Mouse (Mus musculus) midbrain, embryonic 16.5 days (tissue): ENCODE measurements around the gene Olfr1012. TPM values are rescaled to one million over a fixed set of nuclear protein-coding genes. Genes with fewer than 3 reads are reported as not detected.
"Not testable (repeated sequence)": the region's sequence is repeated elsewhere in the genome, so short reads cannot be mapped to it uniquely, and the experiment has no call there.

Experiments used
- ATAC-seq: fragments of 200-750 bp; cut with Nextera tagmentation; 2 replicates; pipeline ENCODE4 v1.8.0; 2017; ENCODE audit warnings: moderate TSS enrichment
- H3K27ac ChIP-seq: fragments of 300-500 bp; sonication (generic); 2 replicates; pipeline ENCODE4 v1.5.1; 2014; ENCODE audit warnings: mild to moderate bottlenecking, low read length, mixed read lengths
- H3K27me3 ChIP-seq: fragments of 300-500 bp; sonication (generic); 2 replicates; pipeline ENCODE4 v1.6.1; 2014; ENCODE audit warnings: low read depth, low read length, mixed read lengths; ENCODE audit not compliant: control insufficient read depth, insufficient read depth
- H3K36me3 ChIP-seq: fragments of 300-500 bp; sonication (generic); 2 replicates; pipeline ENCODE4 v1.6.1; 2014; ENCODE audit warnings: mild to moderate bottlenecking, low read length, moderate library complexity, mixed read lengths; ENCODE audit not compliant: control insufficient read depth, insufficient read depth
- H3K4me1 ChIP-seq: fragments of 300-500 bp; sonication (generic); 2 replicates; pipeline ENCODE4 v1.6.1; 2014; ENCODE audit warnings: mild to moderate bottlenecking, low read length, mixed read lengths; ENCODE audit not compliant: control insufficient read depth, insufficient read depth
- H3K4me2 ChIP-seq: fragments of 300-500 bp; sonication (generic); 2 replicates; pipeline ENCODE4 v1.6.1; 2014; ENCODE audit warnings: mild to moderate bottlenecking, low read length, mixed read lengths
- H3K4me3 ChIP-seq: fragments of 300-500 bp; sonication (generic); 2 replicates; pipeline ENCODE4 v1.5.1; 2014; ENCODE audit warnings: low read depth, mild to moderate bottlenecking, low read length, moderate library complexity, mixed read lengths
- H3K9ac ChIP-seq: fragments of 300-500 bp; sonication (generic); 2 replicates; pipeline ENCODE4 v1.6.1; 2014; ENCODE audit warnings: low read depth, low read length, mixed read lengths
- H3K9me3 ChIP-seq: fragments of 300-500 bp; sonication (generic); replicated peaks from 2 replicates; pipeline ENCODE4 v1.6.1; 2014; ENCODE audit warnings: mild to moderate bottlenecking, low read length, mixed read lengths; ENCODE audit not compliant: control insufficient read depth, poor library complexity, severe bottlenecking
- WGBS: fragments of 180-500 bp; shearing (Covaris S2); extraction: QIAGEN DNeasy Blood & Tissue Kit; methylation state at CpG from one replicate; pipeline ENCODE4 v1.1.7; 2014; 5-methylcytosine and 5-hydroxymethylcytosine counted together
- polyA plus RNA-seq: library from polyadenylated mRNA; unstranded; fragments of >200 nt; fragmentation: Nextera tagmentation; extraction: Ambion mirVana; gene quantifications from 2 replicates; pipeline ENCODE4 v1.2.1, GENCODE M21; 2015

Olfr1012 gene
- polyA plus RNA-seq, 1 experiment from 2014 or later = not detected

GRCm38 (mm10) chr2:85715119-85715518, 47.4 kb downstream of the Olfr1012 start, which contains the start of gene Olfr1009:
Gene Olfr1009 (plus strand): TSS chr2:85715419.
- ATAC-seq = no peak
- Histone ChIP-seq H3K4me2 (no peak within 1 kb of the TSS), H3K36me3 (no peaks in the 10 kb centered on the region), H3K4me3 (no peak within 1 kb of the TSS), H3K9ac (no peak within 1 kb of the TSS), H3K27me3 (no peaks in the 10 kb centered on the region), H3K9me3 (peaks cover 3% of the 10 kb centered on the region; the same call in 1 of the 2 replicates), H3K27ac (no peak within 1 kb of the TSS), H3K4me1 (no peaks in the 10 kb centered on the region)
- 92% methylated on average over 1 of the region's 1 CpGs for WGBS

GRCm38 (mm10) chr2:85711159-85711558, 51.4 kb downstream of the Olfr1012 start:
- H3K27me3 ChIP-seq = no peaks in the 10 kb centered on the region
- H3K27ac ChIP-seq = no peak overlapping the region
- no peak for ATAC-seq
- no peak overlapping the region for H3K9ac ChIP-seq
- no peaks in the 10 kb centered on the region for H3K4me1 ChIP-seq
- H3K36me3 ChIP-seq = no peaks in the 10 kb centered on the region
- no peak overlapping the region for H3K4me2 ChIP-seq
- H3K4me3 ChIP-seq = no peak overlapping the region
- H3K9me3 ChIP-seq = no peaks in the 10 kb centered on the region
- 35% methylated on average over 1 of the region's 1 CpGs for WGBS

- not testable (repeated sequence) for ATAC-seq, H3K36me3 ChIP-seq
- 92% methylated on average over 2 of the region's 2 CpGs for WGBS
Measured at GRCm38 (mm10) chr2:85710680-85711079, 51.9 kb downstream of the Olfr1012 start.

More at GRCm38 (mm10) chr2:85710680-85711079, 51.9 kb downstream of the Olfr1012 start:
- not testable (repeated sequence) for H3K4me2 ChIP-seq, H3K4me3 ChIP-seq, H3K9me3 ChIP-seq, H3K27me3 ChIP-seq, H3K4me1 ChIP-seq, H3K27ac ChIP-seq, H3K9ac ChIP-seq

Other genes starting within 250 kb of the Olfr1012 start
- 0.26 and 0.28 TPM in 2 replicates for gene 4833423E24Rik, start 243.7 kb downstream of the Olfr1012 start, polyA plus RNA-seq
- gene Olfr996, start 183.6 kb downstream of the Olfr1012 start, polyA plus RNA-seq = not detected in 2 replicates
- not detected in 2 replicates for gene Olfr998, start 173.8 kb downstream of the Olfr1012 start, polyA plus RNA-seq
- gene Olfr1000, start 150.9 kb downstream of the Olfr1012 start, polyA plus RNA-seq = not detected in 2 replicates
- gene Olfr1002, start 112.1 kb downstream of the Olfr1012 start, polyA plus RNA-seq = not detected in 2 replicates
- gene Olfr154, start 98.3 kb downstream of the Olfr1012 start, polyA plus RNA-seq = not detected in 2 replicates
- gene Olfr1006, start 84.0 kb downstream of the Olfr1012 start, polyA plus RNA-seq = not detected in 2 replicates
- gene Olfr1008, start 73.3 kb downstream of the Olfr1012 start, polyA plus RNA-seq = not detected in 2 replicates
- gene Olfr1009, start 47.3 kb downstream of the Olfr1012 start, polyA plus RNA-seq = not detected in 2 replicates
- not detected in 2 replicates for gene Olfr1013, start 4.3 kb upstream of the Olfr1012 start, polyA plus RNA-seq
- gene Olfr1014, start 9.9 kb upstream of the Olfr1012 start, polyA plus RNA-seq = not detected in 2 replicates
- gene Olfr1015, start 19.3 kb upstream of the Olfr1012 start, polyA plus RNA-seq = not detected in 2 replicates
- not detected in 2 replicates for gene Olfr1016, start 39.8 kb upstream of the Olfr1012 start, polyA plus RNA-seq
- gene Olfr1018, start 55.7 kb upstream of the Olfr1012 start, polyA plus RNA-seq = not detected in 2 replicates
- gene Olfr1019, start 82.7 kb upstream of the Olfr1012 start, polyA plus RNA-seq = not detected in 2 replicates
- gene Olfr1020, start 84.3 kb upstream of the Olfr1012 start, polyA plus RNA-seq = not detected in 2 replicates
- gene Olfr1022, start 105.8 kb upstream of the Olfr1012 start, polyA plus RNA-seq = not detected in 2 replicates
- gene Olfr1023, start 122.9 kb upstream of the Olfr1012 start, polyA plus RNA-seq = not detected in 2 replicates
- not detected in 2 replicates for gene Olfr1024, start 142.3 kb upstream of the Olfr1012 start, polyA plus RNA-seq
- gene Olfr1025-ps1, start 152.4 kb upstream of the Olfr1012 start, polyA plus RNA-seq = not detected in 2 replicates
- gene Olfr1026, start 158.8 kb upstream of the Olfr1012 start, polyA plus RNA-seq = not detected in 2 replicates
- gene Olfr1028, start 187.7 kb upstream of the Olfr1012 start, polyA plus RNA-seq = not detected in 2 replicates
- gene Olfr1029, start 211.1 kb upstream of the Olfr1012 start, polyA plus RNA-seq = not detected in 2 replicates
- gene Olfr1030, start 216.5 kb upstream of the Olfr1012 start, polyA plus RNA-seq = not detected in 2 replicates
- gene Olfr1031, start 227.5 kb upstream of the Olfr1012 start, polyA plus RNA-seq = not detected in 2 replicates
- not detected in 2 replicates for gene Olfr1032, start 242.8 kb upstream of the Olfr1012 start, polyA plus RNA-seq